Mouse (Mus musculus): ENCODE results near the gene Eif4ebp2.

DNA sequence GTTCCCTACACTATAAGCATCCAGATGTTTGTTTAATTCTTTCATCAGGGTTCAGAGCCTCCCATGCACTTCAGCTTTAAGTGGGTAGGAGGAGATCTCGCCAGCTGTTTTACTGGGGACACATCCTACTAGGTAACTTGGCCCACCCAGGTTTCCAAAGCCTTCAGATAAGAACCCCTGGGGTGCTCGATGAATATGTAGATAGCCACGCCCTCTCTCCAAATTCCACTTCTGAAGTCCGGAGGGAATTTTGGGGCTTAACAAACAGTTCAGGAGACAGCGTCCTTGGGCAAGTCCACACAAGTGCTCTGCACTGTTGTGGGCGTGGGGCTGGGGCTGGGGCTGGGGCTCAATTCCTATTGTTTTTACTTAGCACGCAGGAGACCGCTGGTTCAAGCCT lies 36.6 kb downstream of the Eif4ebp2 start:
- TF ChIP-seq CTCF (IDR thresholded peaks at IDR 0.05; ENCODE audit: insufficient read depth, low read length) (no peak), POLR2A (IDR thresholded peaks at IDR 0.05; ENCODE audit: borderline replicate concordance, extremely low read depth, low read depth, low read length) (no peak)

Data from lung, adult 2 months (tissue).